Mouse (Mus musculus): ENCODE measurements at regions not wholly inside any gene's neighbourhood (a gene's known extent, or its start where the extent isn't known, plus 50 kb on each side); places are given as distances from the start of the nearest gene placed in this dataset.

- Histone ChIP-seq H3K36me3 (ENCODE audit: insufficient read depth) (no peaks in the 10 kb centered on the region), H3K9ac (no peak overlapping the region), H3K27me3 (ENCODE audit: insufficient read depth, low read length) (no peaks in the 10 kb centered on the region), H3K4me1 (ENCODE audit: insufficient read depth) (no peaks in the 10 kb centered on the region), H3K27ac (ENCODE audit: low read depth, low read length) (no peak overlapping the region), H3K4me3 (ENCODE audit: low read depth, low read length) (no peak overlapping the region), H3K4me2 (ENCODE audit: low read depth) (no peak overlapping the region), H3K9me3 (ENCODE audit: low read length) (no peaks in the 10 kb centered on the region)
- DNase-seq (no peak), ATAC-seq (no peak)
- no peak for TF ChIP-seq CTCF (IDR thresholded peaks at IDR 0.05; ENCODE audit: low read depth)
- 74% methylated on average over 9 of the region's 9 CpGs for whole genome bisulfite sequencing
Observed at GRCm38 (mm10) chr6:117652917-117653316, 188.1 kb upstream of the Zfp637 start.

- no peak overlapping the region for H3K27ac ChIP-seq (ENCODE audit: low read depth, low read length)
- H3K4me2 ChIP-seq (ENCODE audit: low read depth) = no peak overlapping the region
- no peak for TF ChIP-seq CTCF (IDR thresholded peaks at IDR 0.05; ENCODE audit: low read depth)
- ATAC-seq (no peak), DNase-seq (no peak)
- H3K9ac ChIP-seq = no peak overlapping the region
- H3K27me3 ChIP-seq (ENCODE audit: insufficient read depth, low read length) = no peaks in the 10 kb centered on the region
- H3K36me3 ChIP-seq (ENCODE audit: insufficient read depth) = no peaks in the 10 kb centered on the region
- H3K9me3 ChIP-seq (ENCODE audit: low read length) = no peaks in the 10 kb centered on the region
- H3K4me3 ChIP-seq (ENCODE audit: low read depth, low read length) = no peak overlapping the region
- H3K4me1 ChIP-seq (ENCODE audit: insufficient read depth) = no peaks in the 10 kb centered on the region
- 78% methylated on average over 15 of the region's 15 CpGs for WGBS
Observed at GRCm38 (mm10) chr6:117653886-117654425, 187.0 kb upstream of the Zfp637 start.

GRCm38 (mm10) chr6:117655986-117656385, 185.0 kb upstream of the Zfp637 start:
- 87% methylated on average over 4 of the region's 4 CpGs for WGBS

GRCm38 (mm10) chr6:117660576-117660975, 180.4 kb upstream of the Zfp637 start:
- Histone ChIP-seq H3K4me2 (ENCODE audit: low read depth) (no peak overlapping the region), H3K4me3 (ENCODE audit: low read depth, low read length) (no peak overlapping the region), H3K36me3 (ENCODE audit: insufficient read depth) (no peaks in the 10 kb centered on the region), H3K9ac (no peak overlapping the region), H3K4me1 (ENCODE audit: insufficient read depth) (no peaks in the 10 kb centered on the region), H3K27ac (ENCODE audit: low read depth, low read length) (no peak overlapping the region), H3K9me3 (ENCODE audit: low read length) (no peaks in the 10 kb centered on the region), H3K27me3 (ENCODE audit: insufficient read depth, low read length) (no peaks in the 10 kb centered on the region)
- WGBS = 4% methylated on average over 1 of the region's 1 CpGs
- no peak for ATAC-seq
- TF ChIP-seq CTCF (IDR thresholded peaks at IDR 0.05; ENCODE audit: low read depth) = 0 out of 2 replicates have a peak, but pooled peaks have one; percentile 42
- DNase-seq = no peak

More at GRCm38 (mm10) chr6:117655986-117656385, 185.0 kb upstream of the Zfp637 start:
- no peaks in the 10 kb centered on the region for H3K36me3 ChIP-seq (ENCODE audit: insufficient read depth)
- TF ChIP-seq CTCF (IDR thresholded peaks at IDR 0.05; ENCODE audit: low read depth) = no peak
- H3K27me3 ChIP-seq (ENCODE audit: insufficient read depth, low read length) = no peaks in the 10 kb centered on the region
- ATAC-seq (no peak), DNase-seq (no peak)
- H3K4me3 ChIP-seq (ENCODE audit: low read depth, low read length) = no peak overlapping the region
- H3K4me2 ChIP-seq (ENCODE audit: low read depth) = no peak overlapping the region
- H3K4me1 ChIP-seq (ENCODE audit: insufficient read depth) = no peaks in the 10 kb centered on the region
- no peak overlapping the region for H3K9ac ChIP-seq
- no peak overlapping the region for H3K27ac ChIP-seq (ENCODE audit: low read depth, low read length)
- H3K9me3 ChIP-seq (ENCODE audit: low read length) = no peaks in the 10 kb centered on the region

- Histone ChIP-seq H3K27ac (ENCODE audit: low read depth, low read length) (no peak overlapping the region), H3K4me2 (ENCODE audit: low read depth) (no peak overlapping the region), H3K27me3 (ENCODE audit: insufficient read depth, low read length) (no peaks in the 10 kb centered on the region), H3K9ac (no peak overlapping the region), H3K9me3 (ENCODE audit: low read length) (no peaks in the 10 kb centered on the region), H3K4me3 (ENCODE audit: low read depth, low read length) (no peak overlapping the region), H3K36me3 (ENCODE audit: insufficient read depth) (no peaks in the 10 kb centered on the region), H3K4me1 (ENCODE audit: insufficient read depth) (no peaks in the 10 kb centered on the region)
- ATAC-seq = no peak
- WGBS = 70% methylated on average over 1 of the region's 1 CpGs
- DNase-seq = no peak
- TF ChIP-seq CTCF (IDR thresholded peaks at IDR 0.05; ENCODE audit: low read depth) = no peak
Observed at GRCm38 (mm10) chr6:117662635-117663034, 178.3 kb upstream of the Zfp637 start.

GRCm38 (mm10) chr6:117670337-117670736, 170.6 kb upstream of the Zfp637 start:
- TF ChIP-seq CTCF (IDR thresholded peaks at IDR 0.05; ENCODE audit: low read depth) = no peak
- whole genome bisulfite sequencing = 43% methylated on average over 3 of the region's 3 CpGs
- H3K9ac ChIP-seq = no peak overlapping the region

GRCm38 (mm10) chr6:117670792-117671525, 170.0 kb upstream of the Zfp637 start:
- WGBS = 80% methylated on average over 17 of the region's 17 CpGs

More at GRCm38 (mm10) chr6:117670337-117670736, 170.6 kb upstream of the Zfp637 start:
- DNase-seq (no peak), ATAC-seq (no peak)
- Histone ChIP-seq H3K4me3 (ENCODE audit: low read depth, low read length) (no peak overlapping the region), H3K36me3 (ENCODE audit: insufficient read depth) (no peaks in the 10 kb centered on the region), H3K4me2 (ENCODE audit: low read depth) (no peak overlapping the region), H3K27ac (ENCODE audit: low read depth, low read length) (no peak overlapping the region), H3K27me3 (ENCODE audit: insufficient read depth, low read length) (no peaks in the 10 kb centered on the region), H3K9me3 (ENCODE audit: low read length) (no peaks in the 10 kb centered on the region), H3K4me1 (ENCODE audit: insufficient read depth) (no peaks in the 10 kb centered on the region)

More at GRCm38 (mm10) chr6:117670792-117671525, 170.0 kb upstream of the Zfp637 start:
- Histone ChIP-seq H3K9me3 (ENCODE audit: low read length) (no peaks in the 10 kb centered on the region), H3K36me3 (ENCODE audit: insufficient read depth) (no peaks in the 10 kb centered on the region), H3K27ac (ENCODE audit: low read depth, low read length) (no peak overlapping the region), H3K4me3 (ENCODE audit: low read depth, low read length) (no peak overlapping the region), H3K4me2 (ENCODE audit: low read depth) (no peak overlapping the region), H3K27me3 (ENCODE audit: insufficient read depth, low read length) (no peaks in the 10 kb centered on the region), H3K4me1 (ENCODE audit: insufficient read depth) (no peaks in the 10 kb centered on the region), H3K9ac (no peak overlapping the region)
- TF ChIP-seq CTCF (IDR thresholded peaks at IDR 0.05; ENCODE audit: low read depth) = no peak
- ATAC-seq = no peak
- no peak for DNase-seq

Measured in forebrain, postnatal 0 days (tissue).